Mouse (Mus musculus) gastrocnemius, postnatal 10 days (tissue): ENCODE measurements around the gene Nlrc5. TPM values are rescaled to one million over a fixed set of nuclear protein-coding genes. Genes with fewer than 3 reads are reported as not detected.
"Not testable (repeated sequence)": the region's sequence is repeated elsewhere in the genome, so short reads cannot be mapped to it uniquely, and the experiment has no call there.

ENCODE experiments used
- DNase-seq: peaks from one replicate; pipeline ENCODE4 v3.0.0; 2021; ENCODE audit warnings: mixed read lengths
- total RNA-seq, 2 experiments: library from RNA; stranded (reverse); gene quantifications; 2 replicates each; pipeline ENCODE4 v1.2.3; 2021

The Nlrc5 gene
- total RNA-seq, 2 experiments from 2014 or later, result 0.42 to 0.88 TPM

GRCm38 (mm10) chr8:94418017-94418416 is 16.1 kb upstream of the Nlrc5 start:
- DNase-seq, result no peak

- no peak for DNase-seq
These were observed 11.9 kb upstream of the Nlrc5 start for GRCm38 (mm10) chr8:94422270-94422669.

- no peak for DNase-seq
These were observed 6.2 kb upstream of the Nlrc5 start for GRCm38 (mm10) chr8:94427953-94428352.

GRCm38 (mm10) chr8:94428420-94428819 is 5.7 kb upstream of the Nlrc5 start:
- DNase-seq, result no peak

- no peak for DNase-seq
These were observed 4.8 kb upstream of the Nlrc5 start for GRCm38 (mm10) chr8:94429376-94429775.

- no peak for DNase-seq
These were observed 1.9 kb upstream of the Nlrc5 start for GRCm38 (mm10) chr8:94432212-94432611.

- DNase-seq, result no peak
These were observed 802 bp downstream of the Nlrc5 start for GRCm38 (mm10) chr8:94434958-94435357.

GRCm38 (mm10) chr8:94435397-94436111 is 1.4 kb downstream of the Nlrc5 start:
- no peak for DNase-seq

GRCm38 (mm10) chr8:94436112-94436572 is 2.0 kb downstream of the Nlrc5 start:
- DNase-seq, result no peak

- no peak for DNase-seq
These were observed 2.7 kb downstream of the Nlrc5 start for GRCm38 (mm10) chr8:94436900-94437299.

- DNase-seq, result no peak
These were observed 4.5 kb downstream of the Nlrc5 start for GRCm38 (mm10) chr8:94438659-94439058.

- no peak for DNase-seq
These were observed 5.5 kb downstream of the Nlrc5 start for GRCm38 (mm10) chr8:94439691-94440090.

- DNase-seq, result no peak
These were observed 6.2 kb downstream of the Nlrc5 start for GRCm38 (mm10) chr8:94440389-94440788.

- no peak for DNase-seq
These were observed 7.5 kb downstream of the Nlrc5 start for GRCm38 (mm10) chr8:94441686-94442085.

GRCm38 (mm10) chr8:94443153-94443552 is 9.0 kb downstream of the Nlrc5 start:
- DNase-seq, result no peak

GRCm38 (mm10) chr8:94444480-94444879 is 10.3 kb downstream of the Nlrc5 start:
- DNase-seq, result no peak

- DNase-seq, result no peak
These were observed 13.0 kb downstream of the Nlrc5 start for GRCm38 (mm10) chr8:94447142-94447541.

- no peak for DNase-seq
These were observed 13.6 kb downstream of the Nlrc5 start for GRCm38 (mm10) chr8:94447583-94448324.

GRCm38 (mm10) chr8:94452991-94453390 is 18.8 kb downstream of the Nlrc5 start:
- not testable (repeated sequence) for DNase-seq

- DNase-seq, result no peak
These were observed 19.8 kb downstream of the Nlrc5 start for GRCm38 (mm10) chr8:94453868-94454488.

GRCm38 (mm10) chr8:94454905-94455304 is 20.7 kb downstream of the Nlrc5 start:
- no peak for DNase-seq

GRCm38 (mm10) chr8:94456071-94456470 is 21.9 kb downstream of the Nlrc5 start:
- DNase-seq, result no peak

- no peak for DNase-seq
These were observed 24.4 kb downstream of the Nlrc5 start for GRCm38 (mm10) chr8:94458567-94458966.
